11 mouse cellular contexts compared by ENCODE assay signal in genomic region chr13:89029817-89030539, GRCm38 (mm10).
DNase-seq lines count a peak whose midpoint lies in the region; ATAC-seq lines count a peak whose summit lies in the region.
"Had no signal": no experiment of that assay in that cellular context is flagged by ENCODE, and none has a peak within 500 bp of the region (broad histone marks: within the 10 kb centered on the region; RNA-seq: fewer than 3 reads in every experiment).

No protein-coding gene starts in this region.

- no peaks in the 10 kb centered on the region for H3K4me1 ChIP-seq in intestine, embryonic 16.5 days (ENCODE audit: control insufficient read depth, insufficient read depth, low read length)
- no peaks in the 10 kb centered on the region for H3K4me1 ChIP-seq in stomach, embryonic 15.5 days
- H3K4me1 ChIP-seq: neural tube, embryonic 13.5 days had no signal

- no peaks in the 10 kb centered on the region for H3K9me3 ChIP-seq in intestine, embryonic 16.5 days (ENCODE audit: control insufficient read depth, low read length)
- no peaks in the 10 kb centered on the region for H3K9me3 ChIP-seq in stomach, embryonic 15.5 days
- H3K9me3 ChIP-seq: neural tube, embryonic 13.5 days had no signal

- peak; percentile 58; the same call in 1 of the 2 replicates for ATAC-seq in intestine, embryonic 16.5 days
- ATAC-seq in stomach, embryonic 15.5 days (ENCODE audit: insufficient read depth, low FRiP score, low read depth) = peak; percentile 53; the same call in 1 of the 2 replicates

- H3K27ac ChIP-seq in intestine, embryonic 16.5 days (ENCODE audit: low read length) = no peak overlapping the region
- H3K27ac ChIP-seq in stomach, embryonic 15.5 days = no peak overlapping the region
- H3K27ac ChIP-seq: neural tube, embryonic 13.5 days had no signal

- no peak overlapping the region for H3K4me2 ChIP-seq in intestine, embryonic 16.5 days (ENCODE audit: low read depth, low read length)
- H3K4me2 ChIP-seq in stomach, embryonic 15.5 days = no peak overlapping the region
- H3K4me2 ChIP-seq: neural tube, embryonic 13.5 days had no signal

- peak; percentile 2 for DNase-seq in gastrocnemius, postnatal 10 days
- DNase-seq in gastrocnemius, postnatal 14 days = no peak
- DNase-seq in urinary bladder, postnatal 14 days (ENCODE audit: low spot score) = peak; percentile 14
- DNase-seq in urinary bladder, postnatal 10 days (ENCODE audit: low spot score) = no peak
- DNase-seq in frontal cortex, postnatal 14 days (ENCODE audit: low spot score in 2 of 2) = no peak
- no peak for DNase-seq in spleen, postnatal 4 days (ENCODE audit: low spot score in 2 of 2)
- DNase-seq: adrenal gland, postnatal 36 days had no signal

- H3K36me3 ChIP-seq in intestine, embryonic 16.5 days (ENCODE audit: control insufficient read depth, insufficient read depth, low read length) = no peaks in the 10 kb centered on the region
- H3K36me3 ChIP-seq in stomach, embryonic 15.5 days = no peaks in the 10 kb centered on the region
- H3K36me3 ChIP-seq: neural tube, embryonic 13.5 days had no signal

- H3K27me3 ChIP-seq in intestine, embryonic 16.5 days (replicated peaks; ENCODE audit: control insufficient read depth, insufficient read depth, low read length) = no peaks in the 10 kb centered on the region
- no peaks in the 10 kb centered on the region for H3K27me3 ChIP-seq in stomach, embryonic 15.5 days (replicated peaks)
- H3K27me3 ChIP-seq: neural tube, embryonic 13.5 days had no signal

- H3K4me3 ChIP-seq in intestine, embryonic 16.5 days (ENCODE audit: low read length) = no peak overlapping the region
- no peak overlapping the region for H3K4me3 ChIP-seq in stomach, embryonic 15.5 days (replicated peaks)
- H3K4me3 ChIP-seq: erythroblast, embryonic 14.5 days; neural tube, embryonic 13.5 days had no signal

- intact Hi-C loops in gastrocnemius, postnatal 14 days (cut with DNase I; ENCODE audit: low total_unique reads) = no loop called here

- H3K9ac ChIP-seq in intestine, embryonic 16.5 days (ENCODE audit: low read depth, low read length) = no peak overlapping the region
- H3K9ac ChIP-seq in stomach, embryonic 15.5 days = no peak overlapping the region
- H3K9ac ChIP-seq: neural tube, embryonic 13.5 days had no signal

- WGBS in intestine, embryonic 16.5 days = 55% methylated on average over 3 of the region's 3 CpGs
- 27% methylated on average over 3 of the region's 3 CpGs for WGBS in stomach, embryonic 15.5 days

Comparison
In these comparisons a context has a peak if more than half of its experiments do, and no peak if none do; other contexts are left out.
1. DNase-seq: peak in gastrocnemius, postnatal 10 days (single experiment) and urinary bladder, postnatal 14 days (single experiment); none in gastrocnemius, postnatal 14 days (single experiment), urinary bladder, postnatal 10 days (single experiment), frontal cortex, postnatal 14 days (0 of 2) and spleen, postnatal 4 days (0 of 2).